Mouse (Mus musculus): Measurements from ENCODE around the gene Cd79b. TPM values are rescaled to one million over a fixed set of nuclear protein-coding genes. Genes with fewer than 3 reads are reported as not detected.

Cd79b gene
- total and polyA plus RNA-seq, 3 experiments = 0.03 TPM; not detected in 2

GRCm38 (mm10) chr11:106338029-106338428 lies 23.5 kb upstream of the Cd79b start:
- Histone ChIP-seq H3K36me3 (replicated peaks) (no peaks in the 10 kb centered on the region), H3K4me3 (ENCODE audit: low read depth, low read length) (no peak overlapping the region), H3K27me3 (ENCODE audit: insufficient read depth, low read length) (peaks cover 44% of the 10 kb centered on the region), H3K9me3 (replicated peaks) (no peaks in the 10 kb centered on the region), H3K4me1 (ENCODE audit: insufficient read depth, low read depth, low read length) (no peaks in the 10 kb centered on the region)
- DNase-seq (ENCODE audit: low spot score) = no peak
- TF ChIP-seq TAL1 (conservative IDR thresholded peaks at IDR 0.05; ENCODE audit: low read depth, low read length) (no peak), GATA2 (IDR thresholded peaks at IDR 0.05; ENCODE audit: borderline replicate concordance, low read depth, low read length) (no peak), GATA1 (IDR thresholded peaks at IDR 0.05; ENCODE audit: borderline replicate concordance, low read length) (no peak), CTCF (IDR thresholded peaks at IDR 0.05; ENCODE audit: low read depth, low read length) (no peak), POLR2AphosphoS5 (IDR thresholded peaks at IDR 0.05; ENCODE audit: insufficient replicate concordance, low read depth, low read length) (no peak)
- ATAC-seq (ENCODE audit: extremely low read depth, insufficient number of reproducible peaks, low FRiP score, poor library complexity, severe bottlenecking) = no peak

GRCm38 (mm10) chr11:106334066-106334465 lies 19.5 kb upstream of the Cd79b start:
- ATAC-seq (ENCODE audit: extremely low read depth, insufficient number of reproducible peaks, low FRiP score, poor library complexity, severe bottlenecking) (no peak), DNase-seq (ENCODE audit: low spot score) (no peak)
- Histone ChIP-seq H3K9me3 (replicated peaks) (no peaks in the 10 kb centered on the region), H3K27me3 (ENCODE audit: insufficient read depth, low read length) (peaks cover 30% of the 10 kb centered on the region), H3K36me3 (replicated peaks) (no peaks in the 10 kb centered on the region), H3K4me1 (ENCODE audit: insufficient read depth, low read depth, low read length) (no peaks in the 10 kb centered on the region), H3K4me3 (ENCODE audit: low read depth, low read length) (no peak overlapping the region)
- TF ChIP-seq CTCF (IDR thresholded peaks at IDR 0.05; ENCODE audit: low read depth, low read length) (no peak), POLR2AphosphoS5 (IDR thresholded peaks at IDR 0.05; ENCODE audit: insufficient replicate concordance, low read depth, low read length) (no peak), TAL1 (conservative IDR thresholded peaks at IDR 0.05; ENCODE audit: low read depth, low read length) (no peak), GATA1 (IDR thresholded peaks at IDR 0.05; ENCODE audit: borderline replicate concordance, low read length) (no peak), GATA2 (IDR thresholded peaks at IDR 0.05; ENCODE audit: borderline replicate concordance, low read depth, low read length) (no peak)

- no peak for DNase-seq (ENCODE audit: low spot score)
- H3K36me3 ChIP-seq (replicated peaks) = no peaks in the 10 kb centered on the region
- peaks cover 25% of the 10 kb centered on the region; the same call in 1 of the 2 replicates for H3K27me3 ChIP-seq (ENCODE audit: insufficient read depth, low read length)
- H3K4me3 ChIP-seq (ENCODE audit: low read depth, low read length) = no peak overlapping the region
- H3K4me1 ChIP-seq (ENCODE audit: insufficient read depth, low read depth, low read length) = no peaks in the 10 kb centered on the region
- no peak for ATAC-seq (ENCODE audit: extremely low read depth, insufficient number of reproducible peaks, low FRiP score, poor library complexity, severe bottlenecking)
- H3K9me3 ChIP-seq (replicated peaks) = no peaks in the 10 kb centered on the region
- TF ChIP-seq CTCF (IDR thresholded peaks at IDR 0.05; ENCODE audit: low read depth, low read length) = no peak
- no peak for TF ChIP-seq POLR2AphosphoS5 (IDR thresholded peaks at IDR 0.05; ENCODE audit: insufficient replicate concordance, low read depth, low read length)
- TF ChIP-seq GATA2 (IDR thresholded peaks at IDR 0.05; ENCODE audit: borderline replicate concordance, low read depth, low read length) = no peak
- no peak for TF ChIP-seq TAL1 (conservative IDR thresholded peaks at IDR 0.05; ENCODE audit: low read depth, low read length)
- TF ChIP-seq GATA1 (IDR thresholded peaks at IDR 0.05; ENCODE audit: borderline replicate concordance, low read length) = no peak
Observed at GRCm38 (mm10) chr11:106332458-106332857, 17.9 kb upstream of the Cd79b start.

GRCm38 (mm10) chr11:106329682-106330081 lies 15.1 kb upstream of the Cd79b start:
- ATAC-seq (ENCODE audit: extremely low read depth, insufficient number of reproducible peaks, low FRiP score, poor library complexity, severe bottlenecking) = no peak
- peaks cover 7% of the 10 kb centered on the region for H3K4me1 ChIP-seq (ENCODE audit: insufficient read depth, low read depth, low read length)
- H3K4me3 ChIP-seq (ENCODE audit: low read depth, low read length) = no peak overlapping the region
- no peak for DNase-seq (ENCODE audit: low spot score)
- H3K36me3 ChIP-seq (replicated peaks) = no peaks in the 10 kb centered on the region
- H3K9me3 ChIP-seq (replicated peaks) = no peaks in the 10 kb centered on the region
- TF ChIP-seq GATA1 (IDR thresholded peaks at IDR 0.05; ENCODE audit: borderline replicate concordance, low read length) = no peak
- TF ChIP-seq TAL1 (conservative IDR thresholded peaks at IDR 0.05; ENCODE audit: low read depth, low read length) = no peak
- TF ChIP-seq POLR2AphosphoS5 (IDR thresholded peaks at IDR 0.05; ENCODE audit: insufficient replicate concordance, low read depth, low read length) = no peak
- no peak for TF ChIP-seq CTCF (IDR thresholded peaks at IDR 0.05; ENCODE audit: low read depth, low read length)
- no peak for TF ChIP-seq GATA2 (IDR thresholded peaks at IDR 0.05; ENCODE audit: borderline replicate concordance, low read depth, low read length)
- peaks cover 38% of the 10 kb centered on the region for H3K27me3 ChIP-seq (ENCODE audit: insufficient read depth, low read length)

- Histone ChIP-seq H3K4me1 (ENCODE audit: insufficient read depth, low read depth, low read length) (peaks cover 7% of the 10 kb centered on the region), H3K27me3 (ENCODE audit: insufficient read depth, low read length) (peaks cover 42% of the 10 kb centered on the region), H3K4me3 (ENCODE audit: low read depth, low read length) (no peak overlapping the region), H3K9me3 (replicated peaks) (no peaks in the 10 kb centered on the region), H3K36me3 (replicated peaks) (no peaks in the 10 kb centered on the region)
- DNase-seq (ENCODE audit: low spot score) = no peak
- ATAC-seq (ENCODE audit: extremely low read depth, insufficient number of reproducible peaks, low FRiP score, poor library complexity, severe bottlenecking) = no peak
- TF ChIP-seq CTCF (IDR thresholded peaks at IDR 0.05; ENCODE audit: low read depth, low read length) (no peak), GATA1 (IDR thresholded peaks at IDR 0.05; ENCODE audit: borderline replicate concordance, low read length) (no peak), POLR2AphosphoS5 (IDR thresholded peaks at IDR 0.05; ENCODE audit: insufficient replicate concordance, low read depth, low read length) (no peak), GATA2 (IDR thresholded peaks at IDR 0.05; ENCODE audit: borderline replicate concordance, low read depth, low read length) (no peak), TAL1 (conservative IDR thresholded peaks at IDR 0.05; ENCODE audit: low read depth, low read length) (no peak)
Observed at GRCm38 (mm10) chr11:106329128-106329527, 14.6 kb upstream of the Cd79b start.

- H3K27me3 ChIP-seq (ENCODE audit: insufficient read depth, low read length) = peaks cover 45% of the 10 kb centered on the region
- no peak for TF ChIP-seq TAL1 (conservative IDR thresholded peaks at IDR 0.05; ENCODE audit: low read depth, low read length)
- TF ChIP-seq CTCF (IDR thresholded peaks at IDR 0.05; ENCODE audit: low read depth, low read length) = no peak
- TF ChIP-seq GATA2 (IDR thresholded peaks at IDR 0.05; ENCODE audit: borderline replicate concordance, low read depth, low read length) = no peak
- TF ChIP-seq GATA1 (IDR thresholded peaks at IDR 0.05; ENCODE audit: borderline replicate concordance, low read length) = no peak
- H3K36me3 ChIP-seq (replicated peaks) = no peaks in the 10 kb centered on the region
- no peak overlapping the region for H3K4me3 ChIP-seq (ENCODE audit: low read depth, low read length)
- peaks cover 7% of the 10 kb centered on the region for H3K4me1 ChIP-seq (ENCODE audit: insufficient read depth, low read depth, low read length)
- DNase-seq (ENCODE audit: low spot score) (no peak), ATAC-seq (ENCODE audit: extremely low read depth, insufficient number of reproducible peaks, low FRiP score, poor library complexity, severe bottlenecking) (no peak)
- H3K9me3 ChIP-seq (replicated peaks) = no peaks in the 10 kb centered on the region
Observed at GRCm38 (mm10) chr11:106328521-106328920, 14.0 kb upstream of the Cd79b start.
